Mouse (Mus musculus): ENCODE data around the gene Sh2d2a.

DNA sequence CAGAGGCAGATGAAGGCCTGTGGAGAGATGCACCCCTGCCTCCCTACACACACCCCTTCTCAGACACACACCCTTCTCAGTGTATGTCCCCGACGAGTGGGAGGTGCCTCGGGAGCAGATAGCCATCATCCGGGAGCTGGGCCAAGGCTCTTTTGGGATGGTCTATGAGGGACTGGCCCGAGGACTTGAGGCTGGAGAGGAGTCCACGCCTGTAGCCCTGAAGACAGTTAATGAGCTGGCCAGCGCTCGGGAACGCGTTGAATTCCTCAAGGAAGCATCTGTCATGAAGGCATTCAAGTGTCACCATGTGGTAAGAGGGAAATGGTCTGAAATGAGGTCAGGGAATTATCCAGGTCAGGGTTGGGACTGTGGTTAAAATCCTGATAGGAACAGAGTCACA lies 33.7 kb upstream of the Sh2d2a start:
- TF ChIP-seq CTCF (IDR thresholded peaks at IDR 0.05; ENCODE audit: low read depth) = no peak
- no peak for TF ChIP-seq EP300 (IDR thresholded peaks at IDR 0.05; ENCODE audit: low read depth)
